Mouse (Mus musculus) testis, adult 2 months (tissue): Measurements from ENCODE around the gene Trpm1.

Source experiments
- CTCF ChIP-seq: fragments of 200-500 bp; IDR thresholded peaks from 2 replicates; pipeline ENCODE4 v1.5.1; 2012; ENCODE audit warnings: low read depth, mild to moderate bottlenecking, inconsistent platforms, low read length, moderate library complexity; ENCODE audit not compliant: control insufficient read depth, insufficient read depth, insufficient replicate concordance
- POLR2A ChIP-seq: fragments of 200-500 bp; IDR thresholded peaks from 2 replicates; pipeline ENCODE4 v1.6.1; 2012; ENCODE audit warnings: low read depth, mild to moderate bottlenecking, inconsistent platforms, low read length, moderate library complexity; ENCODE audit not compliant: control insufficient read depth

DNA sequence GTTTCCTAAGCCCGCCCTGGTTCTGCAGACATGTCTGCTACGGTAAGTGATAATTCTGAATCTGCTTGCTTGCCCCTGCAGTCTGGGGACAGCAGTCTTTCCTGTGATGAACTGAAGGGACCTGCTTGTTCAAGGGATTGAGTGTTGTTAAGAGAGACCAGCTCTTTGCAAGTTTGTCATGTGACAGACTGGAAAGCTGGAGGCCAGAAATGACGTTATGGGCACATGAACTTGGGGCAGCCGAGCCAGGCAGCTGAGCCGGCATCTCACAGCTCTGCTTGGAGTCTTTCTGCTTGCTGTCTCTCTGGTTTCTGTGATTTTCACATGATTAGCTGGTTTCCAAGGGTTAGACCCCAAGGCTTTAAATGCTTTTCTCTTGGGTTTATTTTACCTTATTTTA, 74.0 kb downstream of the Trpm1 start:
- TF ChIP-seq CTCF (no peak), POLR2A (no peak)
